Mouse (Mus musculus): Measurements from ENCODE around the gene Slc22a1. TPM values are rescaled to one million over a fixed set of nuclear protein-coding genes. Genes with fewer than 3 reads are reported as not detected.

The Slc22a1 gene
- total and polyA plus RNA-seq, 2 experiments from 2014 or later: not detected

GRCm38 (mm10) chr17:12614511-12615385 lies 60.9 kb downstream of the Slc22a1 start:
- H3K4me2 ChIP-seq (ENCODE audit: low read depth, low read length, poor library complexity, severe bottlenecking): no peak overlapping the region
- no peaks in the 10 kb centered on the region for H3K4me1 ChIP-seq (ENCODE audit: insufficient read depth, low read length)
- H3K27ac ChIP-seq (ENCODE audit: low read depth, low read length): no peak overlapping the region
- no peaks in the 10 kb centered on the region for H3K36me3 ChIP-seq (ENCODE audit: insufficient read depth, low read length)
- no peaks in the 10 kb centered on the region for H3K27me3 ChIP-seq (ENCODE audit: insufficient read depth, low read length)
- no peak for DNase-seq (ENCODE audit: low spot score)
- H3K9ac ChIP-seq (replicated peaks; ENCODE audit: low read length, poor library complexity, severe bottlenecking): no peak overlapping the region
- ATAC-seq (ENCODE audit: low FRiP score): no peak
- 88% methylated on average over 15 of the region's 15 CpGs for WGBS
- no peaks in the 10 kb centered on the region for H3K9me3 ChIP-seq (ENCODE audit: low read length)
- no peak for TF ChIP-seq CTCF (IDR thresholded peaks at IDR 0.05)
- H3K4me3 ChIP-seq (ENCODE audit: low read depth, low read length): no peak overlapping the region

- Histone ChIP-seq H3K4me3 (ENCODE audit: low read depth, low read length) (no peak overlapping the region), H3K9ac (replicated peaks; ENCODE audit: low read length, poor library complexity, severe bottlenecking) (no peak overlapping the region), H3K4me2 (ENCODE audit: low read depth, low read length, poor library complexity, severe bottlenecking) (no peak overlapping the region), H3K36me3 (ENCODE audit: insufficient read depth, low read length) (no peaks in the 10 kb centered on the region), H3K27ac (ENCODE audit: low read depth, low read length) (no peak overlapping the region), H3K9me3 (ENCODE audit: low read length) (no peaks in the 10 kb centered on the region), H3K27me3 (ENCODE audit: insufficient read depth, low read length) (no peaks in the 10 kb centered on the region), H3K4me1 (ENCODE audit: insufficient read depth, low read length) (no peaks in the 10 kb centered on the region)
- no peak for DNase-seq (ENCODE audit: low spot score)
- TF ChIP-seq CTCF (IDR thresholded peaks at IDR 0.05): no peak
- ATAC-seq (ENCODE audit: low FRiP score): no peak
These were observed 68.4 kb downstream of the Slc22a1 start for GRCm38 (mm10) chr17:12607202-12607601.

- 74% methylated on average over 1 of the region's 1 CpGs for WGBS
- no peaks in the 10 kb centered on the region for H3K9me3 ChIP-seq (ENCODE audit: low read length)
- no peak overlapping the region for H3K9ac ChIP-seq (replicated peaks; ENCODE audit: low read length, poor library complexity, severe bottlenecking)
- no peak for TF ChIP-seq CTCF (IDR thresholded peaks at IDR 0.05)
- H3K4me1 ChIP-seq (ENCODE audit: insufficient read depth, low read length): no peaks in the 10 kb centered on the region
- ATAC-seq (ENCODE audit: low FRiP score) (no peak), DNase-seq (ENCODE audit: low spot score) (no peak)
- no peak overlapping the region for H3K4me2 ChIP-seq (ENCODE audit: low read depth, low read length, poor library complexity, severe bottlenecking)
- H3K36me3 ChIP-seq (ENCODE audit: insufficient read depth, low read length): no peaks in the 10 kb centered on the region
- H3K27me3 ChIP-seq (ENCODE audit: insufficient read depth, low read length): no peaks in the 10 kb centered on the region
- H3K27ac ChIP-seq (ENCODE audit: low read depth, low read length): no peak overlapping the region
- H3K4me3 ChIP-seq (ENCODE audit: low read depth, low read length): no peak overlapping the region
These were observed 69.0 kb downstream of the Slc22a1 start for GRCm38 (mm10) chr17:12606634-12607033.

Other genes with a start within 250 kb of the Slc22a1 start
- 2.4 and 4.6 TPM in 2 replicates for gene Slc22a3, start 168.1 kb downstream of the Slc22a1 start, total RNA-seq (2014; rRNA removed)
- gene Slc22a3, start 168.1 kb downstream of the Slc22a1 start, polyA plus RNA-seq (2015; fragmentation: Nextera tagmentation; extraction: Ambion mirVana): 3.1 and 3.7 TPM in 2 replicates
- 0.44 and 0.66 TPM in 2 replicates for gene Slc22a2, start 91.7 kb downstream of the Slc22a1 start, total RNA-seq (2014; rRNA removed)
- 0.72 and 0.83 TPM in 2 replicates for gene Slc22a2, start 91.7 kb downstream of the Slc22a1 start, polyA plus RNA-seq (2015; fragmentation: Nextera tagmentation; extraction: Ambion mirVana)
- 31.7 and 44.2 TPM in 2 replicates for gene Igf2r, start 93.8 kb upstream of the Slc22a1 start, total RNA-seq (2014; rRNA removed)
- 5.0 and 5.4 TPM in 2 replicates for gene Igf2r, start 93.8 kb upstream of the Slc22a1 start, polyA plus RNA-seq (2015; fragmentation: Nextera tagmentation; extraction: Ambion mirVana)
- not detected in 2 replicates for gene Mas1, start 192.3 kb upstream of the Slc22a1 start, total RNA-seq (2014; rRNA removed)
- gene Mas1, start 192.3 kb upstream of the Slc22a1 start, polyA plus RNA-seq (2015; fragmentation: Nextera tagmentation; extraction: Ambion mirVana): 0.27 TPM in 1 of 2 replicates, not detected in the other
- not detected in 2 replicates for gene Mrgprh, start 200.2 kb upstream of the Slc22a1 start, total RNA-seq (2014; rRNA removed)
- not detected in 2 replicates for gene Mrgprh, start 200.2 kb upstream of the Slc22a1 start, polyA plus RNA-seq (2015; fragmentation: Nextera tagmentation; extraction: Ambion mirVana)
- 0.88 and 1.8 TPM in 2 replicates for gene Pnldc1, start 234.4 kb upstream of the Slc22a1 start, total RNA-seq (2014; rRNA removed)
- 1.1 and 1.3 TPM in 2 replicates for gene Pnldc1, start 234.4 kb upstream of the Slc22a1 start, polyA plus RNA-seq (2015; fragmentation: Nextera tagmentation; extraction: Ambion mirVana)
- gene Tcp1, start 239.9 kb upstream of the Slc22a1 start, total RNA-seq (2014; rRNA removed): 330 and 377 TPM in 2 replicates
- gene Tcp1, start 239.9 kb upstream of the Slc22a1 start, polyA plus RNA-seq (2015; fragmentation: Nextera tagmentation; extraction: Ambion mirVana): 330 and 375 TPM in 2 replicates
- 34.0 TPM in 2 replicates for gene Mrpl18, start 240.5 kb upstream of the Slc22a1 start, total RNA-seq (2014; rRNA removed)
- 111 and 118 TPM in 2 replicates for gene Mrpl18, start 240.5 kb upstream of the Slc22a1 start, polyA plus RNA-seq (2015; fragmentation: Nextera tagmentation; extraction: Ambion mirVana)

Measured in midbrain, postnatal 0 days (tissue).